Mouse (Mus musculus) megakaryocyte, adult 5-6 weeks (primary cell): ENCODE data around the gene AY358078. TPM values are rescaled to one million over a fixed set of nuclear protein-coding genes. Genes with fewer than 3 reads are reported as not detected.
"Not testable (repeated sequence)": the region's sequence is repeated elsewhere in the genome, so short reads cannot be mapped to it uniquely, and the experiment has no call there.

Experiments
- ATAC-seq: 2 replicates; pipeline ENCODE4 v1.8.0; 2016; ENCODE audit warnings: mild to moderate bottlenecking, inconsistent platforms; ENCODE audit not compliant: poor library complexity, severe bottlenecking
- total RNA-seq, 2 experiments: library from RNA; stranded (forward) in 1 of 2; stranded (reverse) in 1 of 2; fragments of 153-499, 151-499 nt in 1 of 2; fragments of 221-1000, 200-1000 nt in 1 of 2; gene quantifications; 2 replicates each; pipeline versions ENCODE4 v1.2.3 to v1.2.4; 2015 to 2017

Gene AY358078
- total RNA-seq (2015): not detected in 2 replicates
- not detected in 2 replicates for total RNA-seq (2017)

- no peak for ATAC-seq
Observed at GRCm38 (mm10) chr14:51799746-51800145, at the start of gene AY358078. TSS of gene AY358078 (plus strand) at chr14:51800046.

GRCm38 (mm10) chr14:51755944-51756343, 43.9 kb upstream of the AY358078 start:
- ATAC-seq: no peak

- peak; percentile 75 for ATAC-seq
Observed at GRCm38 (mm10) chr14:51771378-51771777, 28.5 kb upstream of the AY358078 start.

GRCm38 (mm10) chr14:51773490-51773889, 26.4 kb upstream of the AY358078 start, which contains the start of gene Ang4:
TSS of gene Ang4 (minus strand) at chr14:51773590.
- ATAC-seq: no peak

- no peak for ATAC-seq
Observed at GRCm38 (mm10) chr14:51777791-51778190, 22.1 kb upstream of the AY358078 start.

GRCm38 (mm10) chr14:51778865-51779481, 20.9 kb upstream of the AY358078 start:
- ATAC-seq: no peak

GRCm38 (mm10) chr14:51786335-51786734, 13.5 kb upstream of the AY358078 start:
- ATAC-seq: no peak

GRCm38 (mm10) chr14:51787061-51787460, 12.8 kb upstream of the AY358078 start:
- no peak for ATAC-seq

GRCm38 (mm10) chr14:51789196-51789595, 10.7 kb upstream of the AY358078 start:
- ATAC-seq: 0 out of 2 replicates have a peak, but pooled peaks have one; percentile 15

GRCm38 (mm10) chr14:51794106-51794505, 5.7 kb upstream of the AY358078 start:
- no peak for ATAC-seq

GRCm38 (mm10) chr14:51826625-51827024, 26.8 kb downstream of the AY358078 start:
- no peak for ATAC-seq

- peak; percentile 78 for ATAC-seq
Observed at GRCm38 (mm10) chr14:51827842-51828241, 28.0 kb downstream of the AY358078 start.

- no peak for ATAC-seq
Observed at GRCm38 (mm10) chr14:51829188-51829587, 29.3 kb downstream of the AY358078 start.

GRCm38 (mm10) chr14:51838480-51838879, 38.6 kb downstream of the AY358078 start:
- ATAC-seq: not testable (repeated sequence)

- ATAC-seq: no peak
Observed at GRCm38 (mm10) chr14:51842250-51842649, 42.4 kb downstream of the AY358078 start.

GRCm38 (mm10) chr14:51842781-51843180, 42.9 kb downstream of the AY358078 start:
- no peak for ATAC-seq

- 0 out of 2 replicates have a peak, but pooled peaks have one; percentile 52 for ATAC-seq
Observed at GRCm38 (mm10) chr14:51843882-51844281, 44.0 kb downstream of the AY358078 start.

GRCm38 (mm10) chr14:51846566-51846965, 46.7 kb downstream of the AY358078 start:
- ATAC-seq: no peak

GRCm38 (mm10) chr14:51851006-51851405, 51.2 kb downstream of the AY358078 start:
- ATAC-seq: peak; percentile 63

GRCm38 (mm10) chr14:51853399-51853798, 53.6 kb downstream of the AY358078 start, which contains the start of gene Ear6:
TSS of gene Ear6 (plus strand) at chr14:51853699.
- ATAC-seq: no peak

- peak; percentile 57 for ATAC-seq
Observed at GRCm38 (mm10) chr14:51855280-51855679, 55.4 kb downstream of the AY358078 start.

GRCm38 (mm10) chr14:51863603-51864002, 63.8 kb downstream of the AY358078 start:
- 0 out of 2 replicates have a peak, but pooled peaks have one; percentile 40 for ATAC-seq

- no peak for ATAC-seq
Observed at GRCm38 (mm10) chr14:51870756-51871155, 70.9 kb downstream of the AY358078 start.
